Mouse (Mus musculus): ENCODE data around the gene Kdm4d. TPM values are rescaled to one million over a fixed set of nuclear protein-coding genes. Genes with fewer than 3 reads are reported as not detected.
"Not testable (repeated sequence)": the region's sequence is repeated elsewhere in the genome, so short reads cannot be mapped to it uniquely, and the experiment has no call there.

The Kdm4d gene
- polyA plus RNA-seq, 1 experiment, result 0.07 TPM

DNA sequence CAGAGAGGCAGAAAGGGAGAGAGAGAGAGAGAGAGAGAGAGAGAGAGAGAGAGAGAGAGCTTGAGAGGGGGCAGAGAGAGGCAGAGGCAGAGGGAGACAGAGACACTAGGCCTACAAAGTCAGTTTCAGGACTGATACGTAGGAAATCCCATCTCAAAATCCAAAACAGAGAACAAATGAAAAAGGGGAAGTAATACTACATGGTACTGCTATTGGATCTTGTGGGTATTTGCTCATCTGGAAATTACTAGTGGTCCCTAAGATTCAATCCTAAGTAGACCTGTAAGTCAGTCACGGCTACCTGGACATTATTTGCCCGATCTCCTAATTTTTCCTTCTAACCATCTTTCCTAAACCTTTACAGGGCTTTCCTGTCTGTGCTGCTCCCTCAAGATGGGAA, 44.0 kb downstream of the Kdm4d start:
- Histone ChIP-seq H3K36me3 (replicated peaks; ENCODE audit: low read length) (no peaks in the 10 kb centered on the region), H3K4me3 (replicated peaks) (no peak overlapping the region), H3K4me1 (peaks cover 5% of the 10 kb centered on the region), H3K9me3 (no peaks in the 10 kb centered on the region), H3K27me3 (replicated peaks) (peaks cover 2% of the 10 kb centered on the region)
- TF ChIP-seq GATA1 (IDR thresholded peaks at IDR 0.05; ENCODE audit: borderline replicate concordance, low read length) (no peak), FLI1 (IDR thresholded peaks at IDR 0.05; ENCODE audit: low read length) (no peak)

DNA sequence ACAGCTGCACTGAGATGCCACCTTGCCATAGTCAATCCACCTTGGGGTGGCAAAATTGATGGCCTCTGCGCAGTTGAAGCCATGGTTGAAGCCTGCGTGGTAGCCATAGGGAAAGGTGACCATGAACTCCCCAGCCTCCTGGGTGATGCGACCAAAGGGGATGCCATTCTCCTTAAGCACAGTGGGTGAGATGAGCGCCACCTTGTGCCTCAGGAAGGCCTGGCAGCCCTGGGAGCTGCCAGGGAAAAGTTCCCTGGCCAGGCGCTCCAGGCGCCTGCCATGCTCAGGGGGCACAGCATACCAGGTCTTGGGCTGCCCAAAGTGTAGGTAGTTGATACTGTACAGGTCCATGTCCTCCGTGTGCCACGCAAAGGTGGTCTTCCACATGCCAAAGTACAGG, 49.2 kb downstream of the Kdm4d start:
- not testable (repeated sequence) for H3K4me3 ChIP-seq (replicated peaks); H3K9me3 ChIP-seq; H3K4me1 ChIP-seq; H3K36me3 ChIP-seq (replicated peaks; ENCODE audit: low read length)
- peaks cover 10% of the 10 kb centered on the region for H3K27me3 ChIP-seq (replicated peaks)

DNA sequence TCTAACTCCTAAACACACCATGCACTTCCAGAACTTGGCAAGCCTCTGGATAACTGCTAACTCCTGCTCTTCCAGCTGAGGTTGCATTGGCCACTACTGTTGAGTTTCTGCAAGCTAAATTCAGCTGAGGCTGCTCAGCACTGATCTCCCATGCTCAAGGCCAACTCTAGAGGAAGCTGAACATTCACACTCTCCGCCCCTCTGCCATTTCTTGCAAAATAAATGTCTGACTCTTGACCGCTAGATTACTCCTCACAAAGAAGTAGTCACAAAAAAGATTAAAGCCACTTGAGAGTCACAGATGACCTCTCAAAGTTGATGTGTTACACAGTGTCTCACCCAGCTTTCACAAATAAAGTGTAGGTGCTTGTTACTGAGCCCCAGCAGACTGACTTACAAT, 53.2 kb downstream of the Kdm4d start:
- not testable (repeated sequence) for H3K9me3 ChIP-seq; H3K4me1 ChIP-seq; H3K4me3 ChIP-seq (replicated peaks); H3K36me3 ChIP-seq (replicated peaks; ENCODE audit: low read length); H3K27me3 ChIP-seq (replicated peaks)

DNA sequence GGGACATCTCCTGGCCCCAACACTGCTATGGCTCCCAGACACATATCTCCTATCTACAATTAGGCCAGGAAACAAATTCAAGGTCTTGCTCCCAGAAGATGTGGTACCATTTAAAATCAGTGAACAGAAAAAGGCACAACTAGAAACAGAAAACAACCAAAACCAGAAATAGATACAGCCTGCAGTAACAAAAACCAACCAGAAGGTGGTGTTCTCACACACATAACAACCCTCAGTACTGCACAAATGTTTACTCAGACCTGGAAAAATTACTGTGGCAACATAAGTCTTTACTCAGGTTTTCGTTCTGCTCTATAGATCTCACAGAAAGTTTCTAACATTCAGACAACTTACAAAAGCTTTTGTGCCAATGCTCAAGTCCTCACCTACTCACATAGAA, 59.9 kb downstream of the Kdm4d start:
- peaks cover 1% of the 10 kb centered on the region for H3K27me3 ChIP-seq (replicated peaks)
- no peak overlapping the region for H3K4me3 ChIP-seq (replicated peaks)
- no peak for TF ChIP-seq GATA1 (IDR thresholded peaks at IDR 0.05; ENCODE audit: borderline replicate concordance, low read length)
- no peak for TF ChIP-seq FLI1 (IDR thresholded peaks at IDR 0.05; ENCODE audit: low read length)
- peaks cover 13% of the 10 kb centered on the region for H3K9me3 ChIP-seq
- H3K36me3 ChIP-seq (replicated peaks; ENCODE audit: low read length), result no peaks in the 10 kb centered on the region
- no peaks in the 10 kb centered on the region for H3K4me1 ChIP-seq

DNA sequence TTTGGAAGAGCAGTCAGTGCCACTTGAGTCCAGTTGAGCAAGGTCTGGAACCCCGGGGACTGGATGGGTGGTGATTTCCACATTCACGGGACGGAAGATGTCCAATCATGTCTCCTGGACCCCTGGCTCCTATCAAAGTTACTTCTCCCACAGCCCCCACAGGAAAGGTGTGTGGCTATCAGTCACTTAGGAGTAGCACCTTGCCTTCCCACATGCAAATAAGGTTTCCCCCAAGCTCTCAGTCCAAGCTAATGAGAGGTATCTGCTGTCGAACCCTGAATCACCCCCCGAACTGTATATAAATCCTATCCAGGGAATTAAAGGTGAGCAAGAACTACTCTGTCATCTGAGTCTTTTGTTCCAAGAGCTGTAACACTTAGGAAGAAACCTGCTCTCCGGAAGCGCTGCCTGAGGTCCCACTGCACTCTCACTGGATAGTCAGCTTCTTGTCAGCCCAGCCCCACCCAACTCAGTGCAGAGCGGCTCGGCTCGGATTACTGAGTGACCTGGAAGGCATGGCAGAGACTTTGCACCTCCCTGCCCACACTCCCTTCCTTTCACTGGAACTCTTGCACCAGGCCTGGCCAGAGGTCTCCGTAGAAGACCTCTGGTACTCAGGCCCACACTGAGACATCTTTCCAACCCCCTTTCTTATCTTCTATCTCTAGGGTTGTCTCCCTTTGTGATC, 66.9 kb downstream of the Kdm4d start:
- peaks cover 13% of the 10 kb centered on the region for H3K9me3 ChIP-seq
- TF ChIP-seq FLI1 (IDR thresholded peaks at IDR 0.05; ENCODE audit: low read length) (no peak), GATA1 (IDR thresholded peaks at IDR 0.05; ENCODE audit: borderline replicate concordance, low read length) (no peak)
- no peak overlapping the region for H3K4me3 ChIP-seq (replicated peaks)
- H3K4me1 ChIP-seq, result no peaks in the 10 kb centered on the region
- no peaks in the 10 kb centered on the region for H3K36me3 ChIP-seq (replicated peaks; ENCODE audit: low read length)
- no peaks in the 10 kb centered on the region for H3K27me3 ChIP-seq (replicated peaks)

Other genes with a start within 250 kb of the Kdm4d start
- gene Sesn3, start 225.4 kb downstream of the Kdm4d start, polyA plus RNA-seq (2012; ENCODE audit: insufficient read depth, low replicate concordance), result 3.9 TPM in 1 of 2 replicates, not detected in the other
- gene Endod1, start 119.0 kb downstream of the Kdm4d start, polyA plus RNA-seq (2012; ENCODE audit: insufficient read depth, low replicate concordance), result 34.6 and 107 TPM in 2 replicates
- 24.0 TPM in 1 of 2 replicates, not detected in the other for gene Cwc15, start 135 bp upstream of the Kdm4d start, polyA plus RNA-seq (2012; ENCODE audit: insufficient read depth, low replicate concordance)
- not detected in 2 replicates for gene Amotl1, start 144.6 kb upstream of the Kdm4d start, polyA plus RNA-seq (2012; ENCODE audit: insufficient read depth, low replicate concordance)
- gene Piwil4, start 240.3 kb upstream of the Kdm4d start, polyA plus RNA-seq (2012; ENCODE audit: insufficient read depth, low replicate concordance), result not detected in 2 replicates